Mouse (Mus musculus) CH12.LX (cell line): Measurements from ENCODE around the gene AW551984. TPM values are rescaled to one million over a fixed set of nuclear protein-coding genes. Genes with fewer than 3 reads are reported as not detected.

Source experiments
- DNase-seq: peaks from one replicate; pipeline ENCODE4 v3.0.0-alpha.2; 2013; ENCODE audit errors: extremely low read depth
- H3K27ac ChIP-seq: 2 replicates; pipeline ENCODE4 v1.5.1; 2012; ENCODE audit warnings: low read depth, mild to moderate bottlenecking, control low read depth, moderate library complexity; ENCODE audit not compliant: insufficient read depth
- H3K27me3 ChIP-seq: replicated peaks from 2 replicates; pipeline ENCODE3; 2012; ENCODE audit warnings: inconsistent platforms
- H3K36me3 ChIP-seq, 2 experiments: replicated peaks in 1 of 2; 2 replicates each; pipeline versions ENCODE3 to v1.6.1; 2012; ENCODE audit warnings: inconsistent platforms in 1 of 2, low read length in 1 of 2, mild to moderate bottlenecking in 1 of 2, mixed read lengths in 1 of 2, moderate library complexity in 1 of 2; ENCODE audit not compliant: control insufficient read depth in 1 of 2, insufficient read depth in 1 of 2
- H3K4me1 ChIP-seq, 2 experiments: 2 replicates each; pipeline ENCODE4 v1.6.1; 2012; ENCODE audit warnings: inconsistent platforms in 1 of 2, moderate library complexity in 1 of 2; ENCODE audit not compliant: insufficient read depth in 2 of 2, control insufficient read depth in 1 of 2
- H3K4me2 ChIP-seq: 2 replicates; pipeline ENCODE4 v1.6.1; 2012; ENCODE audit warnings: low read depth, mild to moderate bottlenecking, control low read depth; ENCODE audit not compliant: poor library complexity, insufficient read depth, severe bottlenecking
- H3K4me3 ChIP-seq, 3 experiments: fragments of 150-350 bp in 1 of 3; sonication (generic) in 1 of 3; replicated peaks in 1 of 3; 2 replicates each; pipeline versions ENCODE3 to v1.5.1; 2011 to 2012; ENCODE audit warnings: low read depth in 2 of 3, low read length in 2 of 3, mild to moderate bottlenecking in 2 of 3, moderate library complexity in 2 of 3, control low read depth in 1 of 3, improper control_type of control experiment in 1 of 3, inconsistent platforms in 1 of 3, mixed read lengths in 1 of 3; ENCODE audit not compliant: poor library complexity in 1 of 3
- H3K79me2 ChIP-seq: replicated peaks from 2 replicates; pipeline ENCODE4 v1.6.1; 2012; ENCODE audit warnings: mild to moderate bottlenecking, moderate library complexity; ENCODE audit not compliant: control insufficient read depth, poor library complexity, insufficient read depth, severe bottlenecking; ENCODE audit errors: extremely low read depth
- H3K9ac ChIP-seq: 2 replicates; pipeline ENCODE4 v1.6.1; 2012; ENCODE audit warnings: low read depth, mild to moderate bottlenecking, control low read depth, moderate library complexity; ENCODE audit not compliant: insufficient read depth
- H3K9me3 ChIP-seq: replicated peaks from 2 replicates; pipeline ENCODE3; 2012; ENCODE audit warnings: low read length, inconsistent platforms, mixed read lengths
- CHD2 ChIP-seq: IDR thresholded peaks from 2 replicates; pipeline ENCODE4 v1.6.1; 2011; ENCODE audit warnings: low read length, improper control_type of control experiment
- CTCF ChIP-seq, 2 experiments: IDR thresholded peaks in 1 of 2; conservative IDR thresholded peaks in 1 of 2; 2 replicates each; pipeline ENCODE4 v1.5.1; 2011 to 2012; ENCODE audit warnings: low read depth in 2 of 2, low read length in 2 of 2, improper control_type of control experiment in 1 of 2, inconsistent platforms in 1 of 2, mild to moderate bottlenecking in 1 of 2, moderate library complexity in 1 of 2
- E2F4 ChIP-seq: IDR thresholded peaks from 2 replicates; pipeline ENCODE4 v1.6.1; 2011; ENCODE audit warnings: low read depth, low read length, improper control_type of control experiment; ENCODE audit not compliant: insufficient replicate concordance
- ETS1 ChIP-seq: conservative IDR thresholded peaks from 2 replicates; pipeline ENCODE4 v1.6.1; 2012; ENCODE audit warnings: low read depth, mild to moderate bottlenecking, inconsistent platforms, low read length, improper control_type of control experiment, moderate library complexity
- GABPA ChIP-seq: IDR thresholded peaks from 2 replicates; pipeline ENCODE4 v1.6.1; 2012; ENCODE audit warnings: low read depth, low read length, improper control_type of control experiment, inconsistent platforms; ENCODE audit not compliant: insufficient replicate concordance
- JUND ChIP-seq: conservative IDR thresholded peaks from 2 replicates; pipeline ENCODE4 v1.6.1; 2011; ENCODE audit warnings: low read depth, low read length, improper control_type of control experiment
- MAX ChIP-seq: IDR thresholded peaks from 2 replicates; pipeline ENCODE4 v1.6.1; 2011; ENCODE audit warnings: low read length, improper control_type of control experiment
- MAZ ChIP-seq: IDR thresholded peaks from 2 replicates; pipeline ENCODE4 v1.6.1; 2012; ENCODE audit warnings: low read depth, mild to moderate bottlenecking, inconsistent platforms, low read length, improper control_type of control experiment, moderate library complexity
- MYC ChIP-seq: IDR thresholded peaks from 2 replicates; pipeline ENCODE4 v1.6.1; 2011; ENCODE audit warnings: low read depth, mild to moderate bottlenecking, improper control_type of control experiment, low read length
- NELFE ChIP-seq: IDR thresholded peaks from 2 replicates; pipeline ENCODE4 v1.6.1; 2011; ENCODE audit warnings: low read depth, low read length, improper control_type of control experiment
- NRF1 ChIP-seq: IDR thresholded peaks from 2 replicates; pipeline ENCODE4 v1.6.1; 2014; ENCODE audit warnings: low read depth, mild to moderate bottlenecking, inconsistent platforms, low read length, improper control_type of control experiment, moderate library complexity
- POLR2A ChIP-seq: IDR thresholded peaks from 2 replicates; pipeline ENCODE4 v1.6.1; 2011; ENCODE audit warnings: low read depth, mild to moderate bottlenecking, improper control_type of control experiment, low read length
- RCOR1 ChIP-seq: conservative IDR thresholded peaks from 2 replicates; pipeline ENCODE4 v1.6.1; 2012; ENCODE audit warnings: low read depth, mild to moderate bottlenecking, inconsistent platforms, low read length, improper control_type of control experiment
- SIN3A ChIP-seq: IDR thresholded peaks from 2 replicates; pipeline ENCODE4 v1.6.1; 2012; ENCODE audit warnings: low read length, improper control_type of control experiment, inconsistent platforms
- SMC3 ChIP-seq: IDR thresholded peaks from 2 replicates; pipeline ENCODE4 v1.6.1; 2011; ENCODE audit warnings: low read depth, low read length, improper control_type of control experiment
- TCF12 ChIP-seq: IDR thresholded peaks from 2 replicates; pipeline ENCODE4 v1.6.1; 2014; ENCODE audit warnings: low read depth, mild to moderate bottlenecking, inconsistent platforms, low read length, improper control_type of control experiment
- UBTF ChIP-seq: IDR thresholded peaks from 2 replicates; pipeline ENCODE4 v1.6.1; 2012; ENCODE audit warnings: low read depth, mild to moderate bottlenecking, inconsistent platforms, low read length, improper control_type of control experiment, moderate library complexity
- USF1 ChIP-seq: IDR thresholded peaks from 2 replicates; pipeline ENCODE4 v1.6.1; 2014; ENCODE audit warnings: low read depth, mild to moderate bottlenecking, inconsistent platforms, low read length, improper control_type of control experiment
- USF2 ChIP-seq: conservative IDR thresholded peaks from 2 replicates; pipeline ENCODE4 v1.6.1; 2011; ENCODE audit warnings: low read depth, low read length, improper control_type of control experiment
- ZNF384 ChIP-seq: IDR thresholded peaks from 2 replicates; pipeline ENCODE4 v1.6.1; 2012; ENCODE audit warnings: low read depth, low read length, improper control_type of control experiment, inconsistent platforms
- dilution Hi-C: fragments of 300-500 bp; cut with MboI; formaldehyde crosslinking; loops from 2 replicates; pipeline ENCODE4 v1.14.3; 2020; ENCODE audit warnings: low sequenced_read_pairs; ENCODE audit not compliant: extremely low pct_unique_long_range_greater_than_20kb, extremely low pct_ligation_motif_present
- in situ Hi-C: fragments of 300-500 bp; cut with MboI; formaldehyde crosslinking; loops from 3 replicates; pipeline ENCODE4 v1.14.3; 2019; ENCODE audit warnings: low sequenced_read_pairs, low pct_ligation_motif_present, low pct_unique_long_range_greater_than_20kb, mixed read lengths
- polyA plus RNA-seq: library from polyadenylated mRNA; unstranded; fragments of >175 nt; gene quantifications from 2 replicates; pipeline ENCODE4 v1.2.1, GENCODE M21; 2012; ENCODE audit warnings: low read depth; ENCODE audit not compliant: insufficient read length
- total RNA-seq, 2 experiments: library from RNA; depleted of rRNA; stranded (reverse); fragments of 300-350 nt in 1 of 2; fragments of >200 nt in 1 of 2; gene quantifications; 2 replicates each; pipeline ENCODE4 v1.2.3; 2012 to 2014

AW551984 gene
- total and polyA plus RNA-seq, 3 experiments = not detected

DNA sequence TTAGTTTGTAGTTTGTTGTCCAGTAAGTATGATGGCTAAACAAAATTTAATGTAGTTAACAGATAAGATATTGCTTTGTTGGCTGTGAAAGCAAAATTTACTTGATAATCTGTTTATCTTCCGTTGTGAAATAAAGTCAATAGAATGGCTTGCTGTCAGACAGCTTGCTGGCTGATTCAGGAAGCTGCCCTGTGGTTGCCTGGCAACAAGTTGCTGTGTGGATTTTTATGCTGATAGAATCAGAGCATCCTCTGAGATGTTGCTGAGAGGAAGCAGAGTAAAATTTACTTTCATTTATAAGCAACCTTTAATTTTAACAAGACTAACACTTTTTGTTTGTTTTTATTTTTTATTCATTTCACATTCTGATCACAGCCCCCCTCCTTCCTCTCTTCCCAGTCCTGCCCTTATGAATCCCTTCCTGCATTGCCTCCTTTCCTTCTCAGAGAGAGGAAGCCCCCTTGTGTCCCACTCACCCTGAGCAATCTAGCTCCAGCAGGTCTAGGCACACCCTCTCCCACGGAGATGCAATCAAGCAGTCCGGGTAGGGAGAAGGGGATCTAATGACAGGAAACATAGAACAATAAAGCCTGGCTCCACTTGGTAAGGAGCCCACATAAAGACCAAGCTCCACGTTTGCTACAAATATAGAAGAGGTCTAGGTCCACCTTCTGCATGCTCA lies 29.9 kb upstream of the AW551984 start:
- TF ChIP-seq TCF12 (no peak), UBTF (no peak), MAX (no peak), SIN3A (no peak), SMC3 (no peak), POLR2A (no peak), GABPA (no peak), NELFE (no peak), NRF1 (no peak), RCOR1 (no peak), ZNF384 (no peak), MAZ (no peak)
- Histone ChIP-seq H3K9me3 (no peaks in the 10 kb centered on the region), H3K36me3 (no peaks in the 10 kb centered on the region), H3K79me2 (no peaks in the 10 kb centered on the region), H3K4me1 (no peaks in the 10 kb centered on the region), H3K4me3 (no peak overlapping the region), H3K9ac (no peak overlapping the region), H3K4me2 (no peak overlapping the region), H3K27me3 (no peaks in the 10 kb centered on the region), H3K27ac (no peak overlapping the region)
- in situ Hi-C loops (no loop called here), dilution Hi-C loops (no loop called here)
- no peak for DNase-seq

- no peak for TF ChIP-seq SMC3
- TF ChIP-seq GABPA = no peak
- no peak for TF ChIP-seq MAX
- TF ChIP-seq POLR2A = no peak
- no peak for TF ChIP-seq E2F4
- no peak for TF ChIP-seq USF2
- no peak for TF ChIP-seq MYC
- TF ChIP-seq ETS1 = no peak
- no peak for TF ChIP-seq USF1
- TF ChIP-seq SIN3A = no peak
- TF ChIP-seq CHD2 = no peak
- TF ChIP-seq JUND = no peak
- TF ChIP-seq CTCF (conservative IDR thresholded peaks at IDR 0.05 in 1 of 2, IDR thresholded peaks at IDR 0.05 in 1 of 2; ENCODE audit: low read depth in 2 of 2, low read length in 2 of 2) = no peak
- no peak for TF ChIP-seq MAZ
Measured at GRCm38 (mm10) chr9:39629069-39629468, 24.9 kb upstream of the AW551984 start.

More at GRCm38 (mm10) chr9:39629069-39629468, 24.9 kb upstream of the AW551984 start:
- no peaks in the 10 kb centered on the region for H3K9me3 ChIP-seq
- H3K4me2 ChIP-seq = no peak overlapping the region
- in situ Hi-C loops = no loop called here
- no peak overlapping the region for H3K4me3 ChIP-seq
- peaks cover 0 to 6% of the 10 kb centered on the region in 2 experiments; a peak in 2 of 4 replicates for H3K4me1 ChIP-seq
- no peak for DNase-seq
- no peaks in the 10 kb centered on the region for H3K79me2 ChIP-seq
- H3K27me3 ChIP-seq = no peaks in the 10 kb centered on the region
- H3K36me3 ChIP-seq = no peaks in the 10 kb centered on the region
- no peak overlapping the region for H3K27ac ChIP-seq
- no peak overlapping the region for H3K9ac ChIP-seq
- dilution Hi-C loops = no loop called here
